Mouse (Mus musculus) heart, embryonic 11.5 days (tissue): ENCODE results near the gene Tmcc3. TPM values are rescaled to one million over a fixed set of nuclear protein-coding genes. Genes with fewer than 3 reads are reported as not detected.
A peak's percentile ranks its signal among the peaks of the same experiment; 100 is the strongest.
"Not testable (repeated sequence)": the region's sequence is repeated elsewhere in the genome, so short reads cannot be mapped to it uniquely, and the experiment has no call there.

ENCODE experiments used
- ATAC-seq: fragments of 200-750 bp; cut with Nextera tagmentation; replicated peaks from 2 replicates; pipeline ENCODE4 v1.8.0; 2017; ENCODE audit warnings: moderate library complexity; ENCODE audit not compliant: insufficient number of reproducible peaks, low FRiP score, low TSS enrichment
- H3K27ac ChIP-seq: fragments of 300-500 bp; sonication (generic); 2 replicates; pipeline ENCODE4 v1.5.1; 2014; ENCODE audit warnings: mild to moderate bottlenecking, low read depth, low read length
- H3K27me3 ChIP-seq: fragments of 300-500 bp; sonication (generic); 2 replicates; pipeline ENCODE4 v1.6.1; 2014; ENCODE audit warnings: mild to moderate bottlenecking, low read length, mixed read lengths; ENCODE audit not compliant: control insufficient read depth, insufficient read depth
- H3K36me3 ChIP-seq: fragments of 300-500 bp; sonication (generic); 2 replicates; pipeline ENCODE4 v1.6.1; 2014; ENCODE audit warnings: mild to moderate bottlenecking, low read length, moderate library complexity, mixed read lengths; ENCODE audit not compliant: control insufficient read depth, insufficient read depth
- H3K4me1 ChIP-seq: fragments of 300-500 bp; sonication (generic); 2 replicates; pipeline ENCODE4 v1.6.1; 2014; ENCODE audit warnings: low read length; ENCODE audit not compliant: control insufficient read depth, insufficient read depth
- H3K4me2 ChIP-seq: fragments of 300-500 bp; sonication (generic); 2 replicates; pipeline ENCODE4 v1.6.1; 2014; ENCODE audit warnings: mild to moderate bottlenecking, moderate library complexity
- H3K4me3 ChIP-seq: fragments of 300-500 bp; sonication (generic); 2 replicates; pipeline ENCODE4 v1.5.1; 2014; ENCODE audit warnings: low read depth, low read length
- H3K9ac ChIP-seq: fragments of 300-500 bp; sonication (generic); 2 replicates; pipeline ENCODE4 v1.6.1; 2014; ENCODE audit warnings: mild to moderate bottlenecking, low read depth, low read length, moderate library complexity
- H3K9me3 ChIP-seq: fragments of 300-500 bp; sonication (generic); replicated peaks from 2 replicates; pipeline ENCODE4 v1.6.1; 2016; ENCODE audit warnings: low read length; ENCODE audit not compliant: control insufficient read depth
- WGBS: fragments of 180-500 bp; shearing (Covaris S2); extraction: QIAGEN DNeasy Blood & Tissue Kit; methylation state at CpG from one replicate; pipeline ENCODE4 v1.1.7; 2014; ENCODE audit not compliant: insufficient replicate concordance; 5-methylcytosine and 5-hydroxymethylcytosine counted together
- polyA plus RNA-seq: library from polyadenylated mRNA; unstranded; fragments of >200 nt; fragmentation: Nextera tagmentation; extraction: Ambion mirVana; gene quantifications from 2 replicates; pipeline ENCODE4 v1.2.1, GENCODE M21; 2014

The Tmcc3 gene
- polyA plus RNA-seq, 1 experiment from 2014 or later: 10.9 TPM

DNA sequence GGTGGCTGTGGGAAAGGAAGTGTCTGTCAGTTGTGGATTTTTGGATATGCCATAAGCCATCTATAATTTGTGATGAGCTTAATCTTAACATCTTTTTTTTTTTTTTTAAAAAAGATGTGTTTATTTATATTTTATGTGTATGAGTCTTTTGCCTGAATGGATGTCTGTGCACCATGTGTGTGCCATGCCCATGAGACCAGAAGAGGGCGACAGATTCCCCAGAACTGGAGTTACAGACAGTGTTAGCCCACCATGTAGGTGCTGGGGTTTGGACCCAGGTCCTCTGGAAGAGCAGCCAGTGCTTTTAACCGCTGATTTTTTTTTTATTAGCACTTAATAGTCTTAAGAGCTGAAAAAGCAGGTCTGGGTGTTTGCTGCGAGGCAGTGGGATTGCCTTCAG, 269.6 kb downstream of the Tmcc3 start:
- H3K4me1 ChIP-seq: peaks cover 23% of the 10 kb centered on the region
- H3K4me2 ChIP-seq: no peak overlapping the region
- no peak overlapping the region for H3K27ac ChIP-seq
- H3K9me3 ChIP-seq: no peaks in the 10 kb centered on the region
- no peak overlapping the region for H3K9ac ChIP-seq
- no peaks in the 10 kb centered on the region for H3K27me3 ChIP-seq
- no peak overlapping the region for H3K4me3 ChIP-seq
- ATAC-seq: no peak
- WGBS: 83% methylated on average over 3 of the region's 3 CpGs
- no peaks in the 10 kb centered on the region; the same call in 1 of the 2 replicates for H3K36me3 ChIP-seq

DNA sequence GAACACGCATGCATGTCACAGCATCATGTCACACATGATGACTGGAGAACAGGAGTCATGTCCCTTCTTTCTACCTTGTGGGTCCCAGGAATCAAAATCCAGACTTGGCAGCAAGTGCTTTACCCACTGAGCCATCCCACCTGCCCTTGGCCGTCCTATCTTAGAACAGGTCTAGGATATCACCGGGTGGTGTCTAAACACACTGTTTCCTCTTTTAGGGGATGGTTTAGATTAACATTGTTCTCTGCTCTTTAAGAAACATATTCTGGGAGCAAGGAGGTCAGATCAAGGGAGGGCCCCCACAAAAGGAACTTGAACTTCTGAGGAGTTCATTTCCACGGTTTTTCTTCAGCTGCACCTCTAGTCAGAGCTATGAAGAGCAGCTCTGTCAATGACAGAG, 272.0 kb downstream of the Tmcc3 start:
- H3K4me2 ChIP-seq: no peak overlapping the region
- ATAC-seq: no peak
- peaks cover 26% of the 10 kb centered on the region for H3K4me1 ChIP-seq
- H3K36me3 ChIP-seq: no peaks in the 10 kb centered on the region; the same call in 1 of the 2 replicates
- 65% methylated on average over 4 of the region's 4 CpGs for WGBS
- no peaks in the 10 kb centered on the region for H3K27me3 ChIP-seq
- H3K9ac ChIP-seq: no peak overlapping the region
- H3K9me3 ChIP-seq: no peaks in the 10 kb centered on the region
- H3K4me3 ChIP-seq: no peak overlapping the region
- no peak overlapping the region for H3K27ac ChIP-seq

DNA sequence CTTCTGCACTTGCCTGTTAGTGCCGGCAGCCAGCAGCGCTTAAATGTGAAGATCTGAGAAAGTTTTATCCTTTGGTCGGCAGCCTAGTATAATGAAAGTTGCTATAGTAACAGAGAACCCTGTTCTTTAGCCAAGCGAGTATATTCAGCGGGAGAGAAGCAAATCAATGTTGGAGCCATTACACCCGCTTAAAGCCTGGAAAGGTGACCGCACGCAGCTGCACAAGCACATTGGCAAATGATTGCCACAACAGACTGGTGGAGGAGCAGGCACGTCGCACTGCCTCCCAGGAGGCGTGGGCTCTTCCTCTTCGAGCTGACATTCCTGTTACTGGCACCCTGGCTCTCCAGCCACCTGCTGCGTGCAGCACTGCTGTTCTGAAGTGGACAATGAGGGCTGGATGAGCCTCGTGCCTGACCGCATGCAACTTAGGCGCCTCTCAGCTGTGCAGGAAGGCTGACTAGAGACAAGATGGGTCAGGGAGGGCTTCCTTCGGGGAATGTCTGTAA, 273.2 kb downstream of the Tmcc3 start:
- WGBS: 67% methylated on average over 17 of the region's 17 CpGs
- H3K4me1 ChIP-seq: peaks cover 29% of the 10 kb centered on the region
- H3K4me2 ChIP-seq: no peak overlapping the region
- H3K27ac ChIP-seq: no peak overlapping the region
- H3K36me3 ChIP-seq: no peaks in the 10 kb centered on the region
- H3K4me3 ChIP-seq: no peak overlapping the region
- no peak for ATAC-seq
- H3K27me3 ChIP-seq: no peaks in the 10 kb centered on the region
- H3K9me3 ChIP-seq: no peaks in the 10 kb centered on the region
- no peak overlapping the region for H3K9ac ChIP-seq

DNA sequence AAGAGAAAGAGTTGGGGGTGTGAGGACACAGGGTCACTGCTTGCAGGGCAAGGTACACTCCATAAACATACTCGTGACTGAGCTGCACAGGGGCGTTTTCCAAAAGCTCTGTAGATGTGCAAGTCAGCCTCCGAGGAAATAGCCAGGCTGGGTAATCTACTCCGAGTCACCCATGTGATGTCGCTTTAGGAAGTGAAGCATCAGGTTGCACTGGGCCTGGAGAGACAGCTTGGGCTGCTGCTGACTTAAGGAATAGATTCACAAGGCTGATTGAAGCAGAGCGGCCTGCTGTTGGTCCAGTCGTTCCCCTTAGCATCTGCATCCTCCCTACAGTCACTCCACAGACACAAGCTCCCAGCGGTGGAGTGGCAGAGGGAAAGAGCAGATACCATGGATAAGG, 274.1 kb downstream of the Tmcc3 start:
- H3K9me3 ChIP-seq: no peaks in the 10 kb centered on the region
- WGBS: 37% methylated on average over 8 of the region's 8 CpGs
- no peak overlapping the region for H3K4me3 ChIP-seq

DNA sequence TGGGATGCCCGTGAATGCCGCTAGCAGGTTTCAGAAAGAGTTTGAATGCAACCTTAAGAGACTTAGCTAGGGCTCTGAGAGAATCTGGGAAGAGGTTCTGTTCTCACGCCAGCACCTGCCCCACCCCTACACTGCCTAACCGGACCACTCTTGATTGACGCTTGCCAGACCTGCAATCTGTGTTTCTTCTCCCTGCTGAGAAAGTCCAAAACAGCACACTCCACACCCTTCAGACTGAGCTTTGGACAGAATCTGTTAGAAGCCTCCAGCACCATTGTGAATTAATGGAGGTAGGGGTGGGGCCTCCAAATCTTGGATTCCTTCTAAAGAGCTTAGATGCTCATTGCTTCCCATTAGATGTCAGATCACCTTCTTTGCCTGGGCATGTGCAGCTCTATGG, 277.2 kb downstream of the Tmcc3 start:
- Histone ChIP-seq H3K27ac (peak overlapping the region; percentile 15; the same call in 1 of the 2 replicates), H3K9me3 (no peaks in the 10 kb centered on the region; the same call in 1 of the 2 replicates), H3K9ac (no peak overlapping the region), H3K4me1 (peaks cover 25% of the 10 kb centered on the region), H3K4me2 (no peak overlapping the region), H3K36me3 (no peaks in the 10 kb centered on the region), H3K4me3 (no peak overlapping the region), H3K27me3 (no peaks in the 10 kb centered on the region)
- WGBS: 46% methylated on average over 5 of the region's 5 CpGs
- no peak for ATAC-seq

More for the DNA sequence above, 274.1 kb downstream of the Tmcc3 start:
- H3K4me1 ChIP-seq: peaks cover 29% of the 10 kb centered on the region
- no peak overlapping the region for H3K9ac ChIP-seq
- no peaks in the 10 kb centered on the region for H3K36me3 ChIP-seq
- H3K27me3 ChIP-seq: no peaks in the 10 kb centered on the region
- no peak overlapping the region for H3K27ac ChIP-seq
- no peak overlapping the region for H3K4me2 ChIP-seq
- ATAC-seq: no peak

DNA sequence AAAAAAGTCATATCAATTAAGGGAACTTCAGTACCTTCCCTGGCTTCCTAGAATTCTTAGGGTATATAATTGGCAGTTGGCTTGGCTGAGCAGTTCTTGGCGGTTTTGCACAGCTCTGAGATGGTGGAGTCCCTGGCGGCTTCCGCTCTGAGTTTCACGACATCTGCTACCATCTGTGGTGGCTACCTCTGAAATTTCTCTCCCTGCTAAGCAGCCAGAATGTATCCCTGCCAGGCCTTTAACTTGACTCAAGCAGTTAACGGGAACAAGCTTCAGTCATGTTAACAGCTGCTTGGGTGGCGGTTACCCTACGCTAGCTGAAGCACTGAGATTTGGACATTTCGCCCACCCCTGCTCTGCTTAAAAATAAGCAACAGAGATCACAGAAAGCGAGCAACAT, 284.0 kb downstream of the Tmcc3 start:
- Histone ChIP-seq H3K27ac (no peak overlapping the region), H3K36me3 (no peaks in the 10 kb centered on the region), H3K9me3 (no peaks in the 10 kb centered on the region; the same call in 1 of the 2 replicates), H3K4me3 (no peak overlapping the region), H3K4me1 (no peaks in the 10 kb centered on the region), H3K4me2 (no peak overlapping the region), H3K27me3 (no peaks in the 10 kb centered on the region), H3K9ac (no peak overlapping the region)
- no peak for ATAC-seq
- 82% methylated on average over 9 of the region's 9 CpGs for WGBS

DNA sequence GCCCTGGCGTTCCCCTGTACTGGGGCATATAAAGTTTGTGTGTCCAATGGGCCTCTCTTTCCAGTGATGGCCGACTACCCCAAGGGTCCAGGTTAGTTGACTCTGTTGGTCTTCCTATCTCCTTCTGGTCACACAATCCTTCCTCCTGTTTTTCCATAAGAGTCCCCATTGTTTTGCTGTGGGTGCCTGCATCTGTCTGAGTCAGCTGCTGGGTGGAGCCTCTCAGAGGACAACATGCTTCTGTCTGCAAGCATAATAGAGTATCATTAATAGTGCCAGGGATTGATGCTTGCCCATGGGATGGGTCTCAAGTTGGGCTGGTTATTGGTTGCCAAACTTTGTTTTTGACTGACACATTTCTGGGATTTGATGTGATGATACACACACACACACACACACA, 288.1 kb downstream of the Tmcc3 start:
- H3K9ac ChIP-seq, H3K4me2 ChIP-seq, H3K27me3 ChIP-seq, H3K27ac ChIP-seq, H3K36me3 ChIP-seq, H3K9me3 ChIP-seq, H3K4me1 ChIP-seq, ATAC-seq, H3K4me3 ChIP-seq: not testable (repeated sequence)
- WGBS: 54% methylated on average over 1 of the region's 2 CpGs

DNA sequence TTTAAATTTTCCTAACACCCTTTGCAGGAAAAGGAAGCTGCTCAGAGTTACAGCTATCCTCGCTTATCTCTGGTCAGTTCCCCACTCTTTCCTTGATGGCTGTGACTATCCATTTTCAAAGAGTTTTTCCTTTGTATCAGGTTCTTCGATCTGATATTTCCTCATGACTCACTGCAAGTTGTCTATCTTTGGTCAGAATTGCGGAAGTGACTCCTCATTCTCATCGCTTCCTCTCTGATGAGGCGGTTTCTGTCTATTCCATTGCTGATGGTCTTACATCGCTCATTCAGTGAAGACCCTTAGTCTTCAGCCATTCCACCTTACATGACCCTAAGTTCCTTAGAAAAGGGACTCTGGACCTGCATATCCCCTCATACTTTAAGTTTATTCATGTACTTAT, 289.3 kb downstream of the Tmcc3 start:
- no peak overlapping the region for H3K4me2 ChIP-seq
- no peaks in the 10 kb centered on the region; the same call in 1 of the 2 replicates for H3K9me3 ChIP-seq
- no peaks in the 10 kb centered on the region for H3K36me3 ChIP-seq
- no peak for ATAC-seq
- 74% methylated on average over 6 of the region's 6 CpGs for WGBS
- H3K4me1 ChIP-seq: no peaks in the 10 kb centered on the region
- no peak overlapping the region for H3K4me3 ChIP-seq
- no peaks in the 10 kb centered on the region for H3K27me3 ChIP-seq
- no peak overlapping the region for H3K27ac ChIP-seq
- H3K9ac ChIP-seq: no peak overlapping the region

DNA sequence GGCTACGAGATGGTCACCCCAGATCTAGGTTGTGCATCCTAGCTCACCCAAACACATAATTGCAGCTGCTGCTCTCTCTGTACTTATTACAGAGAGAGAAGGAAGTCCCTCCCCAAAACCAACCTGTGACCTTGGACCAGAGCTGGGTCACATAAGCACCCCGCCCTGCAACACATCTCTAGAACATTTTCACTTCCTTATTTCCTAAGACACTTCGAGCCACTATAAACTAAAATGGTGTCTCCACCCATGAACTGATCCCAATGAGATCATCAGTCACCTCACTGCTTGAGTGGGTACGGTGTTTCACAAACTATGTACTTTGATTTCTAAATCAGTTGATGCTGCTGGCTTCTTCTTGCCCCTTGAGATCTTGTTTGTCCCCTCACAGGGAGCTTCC, 293.7 kb downstream of the Tmcc3 start:
- Histone ChIP-seq H3K27ac (no peak overlapping the region), H3K4me3 (no peak overlapping the region), H3K4me1 (no peaks in the 10 kb centered on the region), H3K4me2 (no peak overlapping the region), H3K9me3 (no peaks in the 10 kb centered on the region; the same call in 1 of the 2 replicates), H3K27me3 (no peaks in the 10 kb centered on the region), H3K9ac (no peak overlapping the region), H3K36me3 (no peaks in the 10 kb centered on the region)
- WGBS: 78% methylated on average over 4 of the region's 4 CpGs
- ATAC-seq: no peak
